Mouse (Mus musculus): ENCODE data around the gene Hspa4l. TPM values are rescaled to one million over a fixed set of nuclear protein-coding genes. Genes with fewer than 3 reads are reported as not detected.
"Not testable (repeated sequence)": the region's sequence is repeated elsewhere in the genome, so short reads cannot be mapped to it uniquely, and the experiment has no call there.

Gene Hspa4l
- polyA plus RNA-seq, 1 experiment from 2014 or later = 50.1 TPM

DNA sequence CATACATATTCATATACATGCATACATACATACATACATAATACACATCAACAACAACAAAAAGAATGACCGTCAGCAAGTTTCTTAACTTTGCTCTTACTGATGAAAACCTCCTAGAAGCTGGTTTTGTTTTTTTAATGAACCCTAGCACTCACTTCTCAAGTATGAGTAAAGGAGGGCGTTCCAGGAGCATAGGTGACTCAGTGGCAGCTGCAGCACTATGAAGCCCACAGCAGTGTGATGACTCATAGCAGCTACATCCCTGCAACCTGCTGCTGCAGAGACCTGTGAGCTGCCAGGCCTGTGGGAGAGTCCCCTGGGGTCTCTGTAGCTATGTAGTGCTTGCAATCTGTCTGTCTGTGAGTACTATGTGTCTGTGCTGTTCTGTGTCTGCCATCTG lies 17.0 kb downstream of the Hspa4l start:
- ATAC-seq (ENCODE audit: low FRiP score, low read depth) = no peak
- no peaks in the 10 kb centered on the region for H3K4me1 ChIP-seq (replicated peaks)
- H3K27ac ChIP-seq (replicated peaks) = no peak overlapping the region
- peaks cover 47% of the 10 kb centered on the region for H3K36me3 ChIP-seq
- no peaks in the 10 kb centered on the region for H3K27me3 ChIP-seq
- no peak overlapping the region for H3K9ac ChIP-seq
- no peak overlapping the region for H3K4me3 ChIP-seq
- no peak overlapping the region for H3K4me2 ChIP-seq
- no peaks in the 10 kb centered on the region for H3K9me3 ChIP-seq
- 95% methylated on average over 2 of the region's 2 CpGs for WGBS

- no peak overlapping the region for H3K4me3 ChIP-seq
- H3K4me2 ChIP-seq = no peak overlapping the region
- WGBS = 94% methylated on average over 2 of the region's 2 CpGs
- H3K9me3 ChIP-seq = no peaks in the 10 kb centered on the region
- H3K27ac ChIP-seq (replicated peaks) = no peak overlapping the region
- H3K4me1 ChIP-seq (replicated peaks) = no peaks in the 10 kb centered on the region
- H3K9ac ChIP-seq = no peak overlapping the region
- no peak for ATAC-seq (ENCODE audit: low FRiP score, low read depth)
- no peaks in the 10 kb centered on the region for H3K27me3 ChIP-seq
- H3K36me3 ChIP-seq = peaks cover 23% of the 10 kb centered on the region
Observed at GRCm38 (mm10) chr3:40793783-40794182, 49.5 kb downstream of the Hspa4l start.

DNA sequence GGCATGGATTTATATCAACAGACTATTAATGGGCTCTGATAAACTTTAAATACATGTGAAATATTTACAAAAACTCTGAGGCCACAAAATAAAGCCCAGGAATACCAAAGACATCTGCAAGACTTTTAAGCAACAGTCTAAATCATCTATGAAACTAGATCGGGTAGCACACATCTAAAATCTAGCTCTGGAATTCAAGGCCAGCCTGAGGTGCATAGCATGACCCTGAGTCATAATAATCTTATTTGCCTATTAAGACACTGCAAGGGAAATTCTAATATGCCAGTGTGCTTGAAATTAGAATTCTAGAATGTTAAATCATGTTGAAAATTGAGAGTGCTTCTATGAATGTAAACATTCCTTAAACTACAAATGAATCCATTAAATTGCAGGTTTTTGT lies 53.8 kb downstream of the Hspa4l start:
- Histone ChIP-seq H3K27me3 (no peaks in the 10 kb centered on the region), H3K4me2 (no peak overlapping the region), H3K9me3 (no peaks in the 10 kb centered on the region), H3K4me3 (no peak overlapping the region), H3K27ac (replicated peaks) (no peak overlapping the region), H3K36me3 (peaks cover 9% of the 10 kb centered on the region), H3K4me1 (replicated peaks) (peaks cover 16% of the 10 kb centered on the region), H3K9ac (no peak overlapping the region)
- 83% methylated on average over 1 of the region's 1 CpGs for WGBS
- no peak for ATAC-seq (ENCODE audit: low FRiP score, low read depth)

DNA sequence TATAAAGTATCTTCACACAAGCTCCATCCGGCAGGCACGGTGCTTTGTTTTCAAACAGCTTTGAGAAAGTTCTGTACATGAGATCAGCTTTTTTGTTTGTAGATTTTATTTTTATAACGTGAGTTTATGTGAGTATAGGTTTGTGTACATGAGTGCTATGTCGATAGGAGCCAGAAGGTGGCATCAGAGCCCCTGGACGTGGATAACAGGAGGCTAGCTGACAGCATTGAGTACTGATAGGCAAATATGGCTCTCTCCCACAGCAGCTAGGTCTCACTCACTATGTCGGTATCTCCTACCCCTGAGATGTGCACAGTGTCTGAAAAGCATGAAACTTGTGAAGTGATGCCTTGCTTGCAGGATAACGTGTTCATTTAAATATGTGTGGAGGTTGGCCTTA lies 54.2 kb downstream of the Hspa4l start:
- Histone ChIP-seq H3K27ac (replicated peaks) (no peak overlapping the region), H3K36me3 (peaks cover 5% of the 10 kb centered on the region), H3K4me2 (no peak overlapping the region), H3K9me3 (no peaks in the 10 kb centered on the region), H3K27me3 (no peaks in the 10 kb centered on the region), H3K4me1 (replicated peaks) (peaks cover 16% of the 10 kb centered on the region), H3K4me3 (no peak overlapping the region), H3K9ac (no peak overlapping the region)
- WGBS = 29% methylated on average over 7 of the region's 7 CpGs
- no peak for ATAC-seq (ENCODE audit: low FRiP score, low read depth)

- H3K4me3 ChIP-seq = peak within 1 kb of the TSS; percentile 78
- peak within 1 kb of the TSS; percentile 66 for H3K27ac ChIP-seq (replicated peaks)
- H3K4me1 ChIP-seq (replicated peaks) = peaks cover 16% of the 10 kb centered on the region
- H3K9ac ChIP-seq = peak within 1 kb of the TSS; percentile 76
- no peaks in the 10 kb centered on the region for H3K27me3 ChIP-seq
- 2% methylated on average over 66 of the region's 66 CpGs for WGBS
- H3K4me2 ChIP-seq = peak within 1 kb of the TSS; percentile 97
- peaks cover 4% of the 10 kb centered on the region; the same call in 1 of the 2 replicates for H3K36me3 ChIP-seq
- peak; percentile 96 for ATAC-seq (ENCODE audit: low FRiP score, low read depth)
- no peaks in the 10 kb centered on the region for H3K9me3 ChIP-seq
Observed at GRCm38 (mm10) chr3:40799530-40800372, 55.5 kb downstream of the Hspa4l start, which contains the start of gene Plk4. Gene Plk4, plus strand, starts transcription at chr3:40800019.

- H3K27me3 ChIP-seq = no peaks in the 10 kb centered on the region
- peak overlapping the region; percentile 64 for H3K27ac ChIP-seq (replicated peaks)
- peak overlapping the region; percentile 76 for H3K9ac ChIP-seq
- peak overlapping the region; percentile 97 for H3K4me2 ChIP-seq
- no peaks in the 10 kb centered on the region for H3K9me3 ChIP-seq
- peak overlapping the region; percentile 78 for H3K4me3 ChIP-seq
- peaks cover 16% of the 10 kb centered on the region for H3K4me1 ChIP-seq (replicated peaks)
- ATAC-seq (ENCODE audit: low FRiP score, low read depth) = no peak
- 1% methylated on average over 26 of the region's 37 CpGs for WGBS
- H3K36me3 ChIP-seq = peaks cover 8% of the 10 kb centered on the region
Observed at GRCm38 (mm10) chr3:40800373-40800823, 56.1 kb downstream of the Hspa4l start.

DNA sequence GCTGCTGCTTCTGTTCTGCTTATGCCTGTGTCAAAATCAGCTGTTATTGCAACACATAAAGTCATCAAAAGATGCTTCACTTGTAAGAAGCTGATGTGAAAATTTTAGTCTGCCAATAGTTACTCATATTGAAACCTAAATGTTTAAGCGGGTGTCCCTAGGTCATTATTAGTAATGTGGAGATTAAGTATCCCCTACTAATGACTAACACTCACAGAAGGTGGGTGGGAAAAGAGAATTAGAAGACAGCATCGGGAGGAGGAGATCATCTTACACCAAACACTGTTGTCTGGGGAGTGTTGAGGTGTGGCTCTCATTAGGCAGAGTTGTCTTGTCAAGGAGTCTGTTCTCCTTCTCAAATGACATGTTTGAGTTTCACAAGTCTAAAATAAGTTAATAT lies 62.6 kb downstream of the Hspa4l start:
- Histone ChIP-seq H3K36me3 (peaks cover 34% of the 10 kb centered on the region), H3K4me3 (no peak overlapping the region), H3K27ac (replicated peaks) (no peak overlapping the region), H3K9me3 (no peaks in the 10 kb centered on the region), H3K4me1 (replicated peaks) (no peaks in the 10 kb centered on the region), H3K4me2 (no peak overlapping the region), H3K27me3 (no peaks in the 10 kb centered on the region), H3K9ac (no peak overlapping the region)
- WGBS = 84% methylated on average over 2 of the region's 2 CpGs
- ATAC-seq (ENCODE audit: low FRiP score, low read depth) = no peak

DNA sequence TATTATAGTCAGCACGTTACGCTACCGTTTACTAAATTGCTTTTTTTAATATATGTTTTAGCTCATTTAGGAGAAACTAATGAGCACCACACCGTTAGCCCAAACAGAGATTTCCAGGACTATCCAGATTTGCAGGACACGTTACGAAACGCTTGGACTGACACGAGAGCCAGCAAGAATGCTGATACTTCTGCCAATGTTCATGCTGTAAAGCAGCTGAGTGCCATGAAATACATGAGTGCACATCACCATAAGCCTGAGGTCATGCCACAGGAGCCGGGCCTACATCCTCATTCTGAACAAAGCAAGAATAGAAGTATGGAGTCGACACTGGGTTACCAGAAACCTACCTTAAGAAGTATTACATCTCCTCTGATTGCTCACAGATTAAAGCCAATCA lies 64.4 kb downstream of the Hspa4l start:
- WGBS = 90% methylated on average over 10 of the region's 10 CpGs
- Histone ChIP-seq H3K4me3 (no peak overlapping the region), H3K4me2 (no peak overlapping the region), H3K27ac (replicated peaks) (no peak overlapping the region), H3K9me3 (no peaks in the 10 kb centered on the region), H3K36me3 (peaks cover 39% of the 10 kb centered on the region), H3K4me1 (replicated peaks) (no peaks in the 10 kb centered on the region), H3K9ac (no peak overlapping the region), H3K27me3 (no peaks in the 10 kb centered on the region)
- ATAC-seq (ENCODE audit: low FRiP score, low read depth) = no peak

- H3K4me1 ChIP-seq (replicated peaks) = no peaks in the 10 kb centered on the region
- H3K9me3 ChIP-seq = no peaks in the 10 kb centered on the region
- no peak overlapping the region for H3K9ac ChIP-seq
- H3K4me3 ChIP-seq = no peak overlapping the region
- peaks cover 43% of the 10 kb centered on the region for H3K36me3 ChIP-seq
- H3K4me2 ChIP-seq = no peak overlapping the region
- no peaks in the 10 kb centered on the region for H3K27me3 ChIP-seq
- H3K27ac ChIP-seq (replicated peaks) = no peak overlapping the region
- 52% methylated on average over 2 of the region's 2 CpGs for WGBS
- ATAC-seq (ENCODE audit: low FRiP score, low read depth) = no peak
Observed at GRCm38 (mm10) chr3:40809894-40810293, 65.6 kb downstream of the Hspa4l start.

GRCm38 (mm10) chr3:40813275-40813674 lies 69.0 kb downstream of the Hspa4l start:
- no peaks in the 10 kb centered on the region for H3K4me1 ChIP-seq (replicated peaks)
- 94% methylated on average over 2 of the region's 2 CpGs for WGBS
- no peaks in the 10 kb centered on the region for H3K9me3 ChIP-seq
- H3K4me3 ChIP-seq = no peak overlapping the region
- H3K9ac ChIP-seq = no peak overlapping the region
- H3K4me2 ChIP-seq = no peak overlapping the region
- H3K27ac ChIP-seq (replicated peaks) = no peak overlapping the region
- ATAC-seq (ENCODE audit: low FRiP score, low read depth) = no peak
- no peaks in the 10 kb centered on the region for H3K27me3 ChIP-seq
- H3K36me3 ChIP-seq = peaks cover 41% of the 10 kb centered on the region

DNA sequence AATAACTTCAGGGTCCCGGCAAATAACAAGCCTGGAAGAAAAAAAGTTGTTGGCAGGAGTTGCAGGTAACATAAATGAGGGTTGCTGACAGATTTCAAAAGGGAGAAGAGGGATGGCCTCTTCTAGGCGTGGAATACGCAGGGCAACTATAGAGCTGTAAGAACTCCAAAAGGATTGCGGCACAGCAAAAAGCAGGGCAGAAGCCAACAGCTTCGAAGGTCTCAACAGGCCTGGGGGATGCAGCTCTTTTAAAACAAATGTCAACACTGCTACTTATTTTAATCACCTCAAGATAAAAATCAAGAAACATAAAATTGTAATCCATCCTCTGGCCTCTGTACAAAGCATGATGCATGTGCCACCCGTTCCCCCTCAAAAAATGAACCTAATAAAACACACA lies 101.2 kb downstream of the Hspa4l start:
- peak overlapping the region; percentile 58 for H3K4me3 ChIP-seq
- 0 out of 2 replicates have a peak overlapping the region, but pooled peaks have one; percentile 54 for H3K9ac ChIP-seq
- H3K27me3 ChIP-seq; H3K4me1 ChIP-seq (replicated peaks); ATAC-seq (ENCODE audit: low FRiP score, low read depth); H3K9me3 ChIP-seq; H3K36me3 ChIP-seq: not testable (repeated sequence)
- WGBS = 79% methylated on average over 6 of the region's 6 CpGs
- peak overlapping the region; percentile 42; the same call in 1 of the 2 replicates for H3K27ac ChIP-seq (replicated peaks)
- peak overlapping the region; percentile 71 for H3K4me2 ChIP-seq
